Mouse (Mus musculus) MEL (cell line): ENCODE results near the gene Scyl3.

Experiments used
- CTCF ChIP-seq, 3 experiments: IDR thresholded peaks in 2 of 3; conservative IDR thresholded peaks in 1 of 3; 2 replicates each; pipeline ENCODE4 v1.5.1; 2011 to 2012; ENCODE audit warnings: low read length in 3 of 3, low read depth in 2 of 3, mild to moderate bottlenecking in 2 of 3, improper control_type of control experiment in 1 of 3, inconsistent platforms in 1 of 3, mixed read lengths in 1 of 3, moderate library complexity in 1 of 3; ENCODE audit not compliant: control insufficient read depth in 1 of 3, insufficient read depth in 1 of 3, poor library complexity in 1 of 3, severe bottlenecking in 1 of 3
- MAX ChIP-seq: IDR thresholded peaks from 2 replicates; pipeline ENCODE4 v1.6.1; 2011; ENCODE audit warnings: low read length, improper control_type of control experiment
- NELFE ChIP-seq: IDR thresholded peaks from 2 replicates; pipeline ENCODE4 v1.6.1; 2011; ENCODE audit warnings: low read depth, low read length, improper control_type of control experiment
- POLR2A ChIP-seq, 2 experiments: IDR thresholded peaks; 2 replicates each; pipeline ENCODE4 v1.6.1; 2011 to 2012; ENCODE audit warnings: low read length in 2 of 2, mild to moderate bottlenecking in 2 of 2, control low read depth in 1 of 2, improper control_type of control experiment in 1 of 2, low read depth in 1 of 2, moderate library complexity in 1 of 2; ENCODE audit not compliant: control insufficient read depth in 1 of 2, insufficient read depth in 1 of 2, poor library complexity in 1 of 2
- POLR2AphosphoS5 ChIP-seq: IDR thresholded peaks from 2 replicates; pipeline ENCODE4 v1.6.1; 2012; ENCODE audit warnings: low read depth, borderline replicate concordance, mild to moderate bottlenecking, inconsistent platforms, low read length, moderate library complexity, mixed read lengths
- TAL1 ChIP-seq: IDR thresholded peaks from 2 replicates; pipeline ENCODE4 v1.6.1; 2012; ENCODE audit warnings: mild to moderate bottlenecking, inconsistent platforms, low read length, moderate library complexity, mixed read lengths
- USF1 ChIP-seq: IDR thresholded peaks from 2 replicates; pipeline ENCODE4 v1.6.1; 2014; ENCODE audit warnings: low read depth, mild to moderate bottlenecking, inconsistent platforms, low read length, improper control_type of control experiment, moderate library complexity

- TF ChIP-seq USF1 (no peak), MAX (no peak), POLR2A (IDR thresholded peaks at IDR 0.05; ENCODE audit: control insufficient read depth in 1 of 2, insufficient read depth in 1 of 2, low read depth in 1 of 2, low read length in 2 of 2, poor library complexity in 1 of 2) (no peak), POLR2AphosphoS5 (no peak), CTCF (IDR thresholded peaks at IDR 0.05 in 2 of 3, conservative IDR thresholded peaks at IDR 0.05 in 1 of 3; ENCODE audit: control insufficient read depth in 1 of 3, insufficient read depth in 1 of 3, low read depth in 2 of 3, low read length in 3 of 3, poor library complexity in 1 of 3, severe bottlenecking in 1 of 3) (no peak), NELFE (no peak), TAL1 (no peak)
These were observed 30.6 kb upstream of the Scyl3 start for GRCm38 (mm10) chr1:163898291-163898764.
